Mouse (Mus musculus) MEL (cell line): Measurements from ENCODE around the gene Adam12. TPM values are rescaled to one million over a fixed set of nuclear protein-coding genes. Genes with fewer than 3 reads are reported as not detected.

Source experiments
- DNase-seq: peaks from one replicate; pipeline ENCODE4 v3.0.0; 2011; ENCODE audit warnings: low read depth, low spot score
- H3K27ac ChIP-seq: 2 replicates; pipeline ENCODE4 v1.5.1; 2012; ENCODE audit warnings: low read depth, mild to moderate bottlenecking, control low read depth, low read length, moderate library complexity; ENCODE audit not compliant: control insufficient read depth
- H3K27me3 ChIP-seq, 2 experiments: fragments of 150-350 bp in 1 of 2; sonication (generic) in 1 of 2; 2 replicates each; pipeline ENCODE4 v1.6.1; 2012; ENCODE audit warnings: low read length in 2 of 2, mild to moderate bottlenecking in 2 of 2, improper control_type of control experiment in 1 of 2, moderate library complexity in 1 of 2; ENCODE audit not compliant: insufficient read depth in 2 of 2, control insufficient read depth in 1 of 2
- H3K36me3 ChIP-seq, 2 experiments: 2 replicates each; pipeline ENCODE4 v1.6.1; 2012 to 2014; ENCODE audit warnings: low read length in 2 of 2, improper control_type of control experiment in 1 of 2, inconsistent platforms in 1 of 2, mild to moderate bottlenecking in 1 of 2; ENCODE audit not compliant: insufficient read depth in 2 of 2, control insufficient read depth in 1 of 2
- H3K4me1 ChIP-seq, 2 experiments: fragments of 150-350 bp in 1 of 2; sonication (generic) in 1 of 2; 2 replicates each; pipeline ENCODE4 v1.6.1; 2012; ENCODE audit warnings: low read length in 2 of 2, improper control_type of control experiment in 1 of 2, mild to moderate bottlenecking in 1 of 2; ENCODE audit not compliant: insufficient read depth in 2 of 2, control insufficient read depth in 1 of 2
- H3K4me3 ChIP-seq, 2 experiments: fragments of 150-350 bp in 1 of 2; sonication (generic) in 1 of 2; 2 replicates each; pipeline ENCODE4 v1.5.1; 2012; ENCODE audit warnings: low read depth in 2 of 2, low read length in 2 of 2, mild to moderate bottlenecking in 2 of 2, moderate library complexity in 2 of 2, control low read depth in 1 of 2, improper control_type of control experiment in 1 of 2; ENCODE audit not compliant: control insufficient read depth in 1 of 2, insufficient read depth in 1 of 2
- H3K79me2 ChIP-seq: 2 replicates; pipeline ENCODE4 v1.6.1; 2012; ENCODE audit warnings: mild to moderate bottlenecking, low read length, moderate library complexity; ENCODE audit not compliant: control insufficient read depth, poor library complexity, insufficient read depth
- H3K9ac ChIP-seq: 2 replicates; pipeline ENCODE4 v1.6.1; 2012; ENCODE audit warnings: low read depth, mild to moderate bottlenecking, control low read depth, low read length, moderate library complexity; ENCODE audit not compliant: control insufficient read depth, poor library complexity, severe bottlenecking
- H3K9me3 ChIP-seq: fragments of 150-350 bp; sonication (generic); replicated peaks from 2 replicates; pipeline ENCODE4 v1.6.1; 2012; ENCODE audit warnings: mild to moderate bottlenecking, low read length, improper control_type of control experiment, moderate library complexity; ENCODE audit not compliant: insufficient read depth
- E2F4 ChIP-seq: IDR thresholded peaks from 2 replicates; pipeline ENCODE4 v1.6.1; 2011; ENCODE audit warnings: low read depth, low read length, improper control_type of control experiment, borderline replicate concordance
- ELF1 ChIP-seq: IDR thresholded peaks from 2 replicates; pipeline ENCODE4 v1.6.1; 2014; ENCODE audit warnings: low read depth, mild to moderate bottlenecking, inconsistent platforms, low read length, improper control_type of control experiment, moderate library complexity
- EP300 ChIP-seq, 2 experiments: IDR thresholded peaks; 2 replicates each; pipeline ENCODE4 v1.6.1; 2011; ENCODE audit warnings: improper control_type of control experiment in 2 of 2, low read length in 2 of 2, low read depth in 1 of 2, mild to moderate bottlenecking in 1 of 2
- JUND ChIP-seq: IDR thresholded peaks from 2 replicates; pipeline ENCODE4 v1.6.1; 2011; ENCODE audit warnings: low read depth, mild to moderate bottlenecking, improper control_type of control experiment, low read length
- MAFK ChIP-seq: IDR thresholded peaks from 2 replicates; pipeline ENCODE4 v1.6.1; 2011; ENCODE audit warnings: low read depth, mild to moderate bottlenecking, low read length, improper control_type of control experiment, borderline replicate concordance
- MAZ ChIP-seq: IDR thresholded peaks from 2 replicates; pipeline ENCODE4 v1.6.1; 2012; ENCODE audit warnings: low read depth, mild to moderate bottlenecking, inconsistent platforms, low read length, improper control_type of control experiment
- MEF2A ChIP-seq: IDR thresholded peaks from 2 replicates; pipeline ENCODE4 v1.6.1; 2014; ENCODE audit warnings: low read depth, mild to moderate bottlenecking, inconsistent platforms, low read length, improper control_type of control experiment; ENCODE audit not compliant: poor library complexity, insufficient replicate concordance, severe bottlenecking; ENCODE audit errors: extremely low read depth
- MXI1 ChIP-seq: IDR thresholded peaks from 2 replicates; pipeline ENCODE4 v1.6.1; 2011; ENCODE audit warnings: mild to moderate bottlenecking, low read depth, low read length, improper control_type of control experiment
- MYB ChIP-seq: IDR thresholded peaks from 2 replicates; pipeline ENCODE4 v1.6.1; 2011; ENCODE audit warnings: mild to moderate bottlenecking, low read depth, low read length, improper control_type of control experiment
- MYC ChIP-seq: IDR thresholded peaks from 2 replicates; pipeline ENCODE4 v1.6.1; 2011; ENCODE audit warnings: low read depth, mild to moderate bottlenecking, low read length, improper control_type of control experiment, moderate library complexity
- NELFE ChIP-seq: IDR thresholded peaks from 2 replicates; pipeline ENCODE4 v1.6.1; 2011; ENCODE audit warnings: low read depth, low read length, improper control_type of control experiment
- POLR2A ChIP-seq, 2 experiments: IDR thresholded peaks; 2 replicates each; pipeline ENCODE4 v1.6.1; 2011 to 2012; ENCODE audit warnings: low read length in 2 of 2, mild to moderate bottlenecking in 2 of 2, control low read depth in 1 of 2, improper control_type of control experiment in 1 of 2, low read depth in 1 of 2, moderate library complexity in 1 of 2; ENCODE audit not compliant: control insufficient read depth in 1 of 2, insufficient read depth in 1 of 2, poor library complexity in 1 of 2
- POLR2AphosphoS5 ChIP-seq: IDR thresholded peaks from 2 replicates; pipeline ENCODE4 v1.6.1; 2012; ENCODE audit warnings: low read depth, borderline replicate concordance, mild to moderate bottlenecking, inconsistent platforms, low read length, moderate library complexity, mixed read lengths
- RAD21 ChIP-seq: IDR thresholded peaks from 2 replicates; pipeline ENCODE4 v1.6.1; 2011; ENCODE audit warnings: mild to moderate bottlenecking, low read depth, low read length, improper control_type of control experiment
- RCOR1 ChIP-seq: IDR thresholded peaks from 2 replicates; pipeline ENCODE4 v1.6.1; 2012; ENCODE audit warnings: low read depth, mild to moderate bottlenecking, inconsistent platforms, low read length, improper control_type of control experiment
- SMC3 ChIP-seq: IDR thresholded peaks from 2 replicates; pipeline ENCODE4 v1.6.1; 2011; ENCODE audit warnings: low read depth, low read length, improper control_type of control experiment
- TAL1 ChIP-seq: IDR thresholded peaks from 2 replicates; pipeline ENCODE4 v1.6.1; 2012; ENCODE audit warnings: mild to moderate bottlenecking, inconsistent platforms, low read length, moderate library complexity, mixed read lengths
- TCF12 ChIP-seq: IDR thresholded peaks from 2 replicates; pipeline ENCODE4 v1.6.1; 2014; ENCODE audit warnings: low read depth, mild to moderate bottlenecking, inconsistent platforms, low read length, improper control_type of control experiment, moderate library complexity
- USF1 ChIP-seq: IDR thresholded peaks from 2 replicates; pipeline ENCODE4 v1.6.1; 2014; ENCODE audit warnings: low read depth, mild to moderate bottlenecking, inconsistent platforms, low read length, improper control_type of control experiment, moderate library complexity
- USF2 ChIP-seq, 2 experiments: IDR thresholded peaks; 2 replicates each; pipeline ENCODE4 v1.6.1; 2011 to 2012; ENCODE audit warnings: improper control_type of control experiment in 2 of 2, low read length in 2 of 2, borderline replicate concordance in 1 of 2, inconsistent platforms in 1 of 2, low read depth in 1 of 2, mild to moderate bottlenecking in 1 of 2; ENCODE audit not compliant: insufficient read depth in 1 of 2
- ZC3H11A ChIP-seq: IDR thresholded peaks from 2 replicates; pipeline ENCODE4 v1.6.1; 2012; ENCODE audit warnings: low read depth, mild to moderate bottlenecking, inconsistent platforms, low read length, improper control_type of control experiment
- polyA plus RNA-seq, 2 experiments: library from polyadenylated mRNA; stranded (reverse) in 1 of 2; unstranded in 1 of 2; fragments of >175 nt in 1 of 2; fragments of >200 nt in 1 of 2; gene quantifications; 2 replicates each; pipeline versions ENCODE4 v1.2.1 to v1.2.4; 2012; ENCODE audit warnings: low replicate concordance in 2 of 2, low read depth in 1 of 2; ENCODE audit not compliant: insufficient read length in 2 of 2, insufficient read depth in 1 of 2, missing spikeins in 1 of 2
- total RNA-seq: library from RNA; depleted of rRNA; stranded (reverse); fragments of 300-350 nt; gene quantifications from 2 replicates; pipeline ENCODE4 v1.2.3, GENCODE M21; 2012

Gene Adam12
- total and polyA plus RNA-seq, 3 experiments = not detected

GRCm38 (mm10) chr7:134042614-134043013, 189.3 kb downstream of the Adam12 start:
- no peaks in the 10 kb centered on the region for H3K79me2 ChIP-seq
- no peak overlapping the region for H3K9ac ChIP-seq
- DNase-seq = no peak
- H3K27me3 ChIP-seq = no peaks in the 10 kb centered on the region; a peak in 1 of 4 replicates
- no peak overlapping the region for H3K27ac ChIP-seq
- TF ChIP-seq TAL1 (no peak), MXI1 (no peak), ZC3H11A (no peak), JUND (no peak), E2F4 (no peak), MAZ (no peak), ELF1 (no peak), RAD21 (no peak), NELFE (no peak), MYB (no peak), POLR2AphosphoS5 (no peak), RCOR1 (no peak), MAFK (no peak), MYC (no peak), EP300 (IDR thresholded peaks at IDR 0.05; ENCODE audit: low read depth in 1 of 2, low read length in 2 of 2) (no peak), POLR2A (IDR thresholded peaks at IDR 0.05; ENCODE audit: control insufficient read depth in 1 of 2, insufficient read depth in 1 of 2, low read depth in 1 of 2, low read length in 2 of 2, poor library complexity in 1 of 2) (no peak)
- no peaks in the 10 kb centered on the region for H3K4me1 ChIP-seq
- H3K9me3 ChIP-seq = no peaks in the 10 kb centered on the region
- H3K4me3 ChIP-seq = no peak overlapping the region
- no peaks in the 10 kb centered on the region for H3K36me3 ChIP-seq

DNA sequence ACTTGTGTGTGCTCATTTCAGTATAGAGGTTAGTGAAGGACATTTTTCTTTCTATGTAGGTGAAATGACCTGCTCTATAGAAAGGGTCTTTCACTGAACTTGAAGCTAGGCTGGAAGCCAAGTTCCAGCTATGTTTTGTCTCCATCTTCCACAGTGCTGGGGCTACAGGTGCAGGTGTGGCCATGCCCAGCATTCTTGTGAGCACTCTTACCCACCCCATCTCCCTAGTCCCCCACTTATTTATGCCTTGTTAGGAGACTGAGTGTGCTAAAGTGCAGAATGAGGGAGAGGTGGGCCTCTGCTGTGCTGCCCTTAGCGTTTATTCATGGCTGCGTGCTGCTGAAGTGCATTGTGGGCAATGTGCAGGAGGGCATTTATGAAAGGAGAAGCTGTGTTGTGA, 198.0 kb downstream of the Adam12 start:
- Histone ChIP-seq H3K9ac (no peak overlapping the region), H3K27ac (no peak overlapping the region), H3K4me1 (no peaks in the 10 kb centered on the region), H3K4me3 (no peak overlapping the region), H3K79me2 (no peaks in the 10 kb centered on the region), H3K36me3 (no peaks in the 10 kb centered on the region), H3K27me3 (no peaks in the 10 kb centered on the region), H3K9me3 (no peaks in the 10 kb centered on the region)
- TF ChIP-seq NELFE (no peak), USF1 (no peak), MXI1 (no peak), RCOR1 (no peak), POLR2AphosphoS5 (no peak), MYC (no peak), TAL1 (no peak), MEF2A (no peak), ELF1 (no peak), E2F4 (no peak), TCF12 (no peak), MAFK (no peak), USF2 (IDR thresholded peaks at IDR 0.05; ENCODE audit: borderline replicate concordance in 1 of 2, insufficient read depth in 1 of 2, low read depth in 1 of 2, low read length in 2 of 2) (no peak), SMC3 (no peak)
- no peak for DNase-seq
